Mouse (Mus musculus) forebrain, embryonic 16.5 days (tissue): ENCODE data around the gene Gsdme. TPM values are rescaled to one million over a fixed set of nuclear protein-coding genes. Genes with fewer than 3 reads are reported as not detected.

ENCODE experiments used
- ATAC-seq: fragments of 200-750 bp; cut with Nextera tagmentation; 2 replicates; pipeline ENCODE4 v1.8.0; 2017; ENCODE audit warnings: mild to moderate bottlenecking, moderate library complexity
- H3K27ac ChIP-seq: fragments of 300-500 bp; sonication (generic); 2 replicates; pipeline ENCODE4 v1.5.1; 2014; ENCODE audit warnings: low read length, control low read depth
- H3K27me3 ChIP-seq: fragments of 300-500 bp; sonication (generic); replicated peaks from 2 replicates; pipeline ENCODE4 v1.6.1; 2014; ENCODE audit warnings: low read length; ENCODE audit not compliant: control insufficient read depth, insufficient read depth
- H3K36me3 ChIP-seq: fragments of 300-500 bp; sonication (generic); 2 replicates; pipeline ENCODE4 v1.6.1; 2014; ENCODE audit not compliant: control insufficient read depth, insufficient read depth
- H3K4me1 ChIP-seq: fragments of 300-500 bp; sonication (generic); replicated peaks from 2 replicates; pipeline ENCODE4 v1.6.1; 2014; ENCODE audit warnings: low read length; ENCODE audit not compliant: control insufficient read depth, insufficient read depth
- H3K4me2 ChIP-seq: fragments of 300-500 bp; sonication (generic); 2 replicates; pipeline ENCODE4 v1.6.1; 2014; ENCODE audit warnings: mild to moderate bottlenecking, low read length, control low read depth
- H3K4me3 ChIP-seq: fragments of 300-500 bp; sonication (generic); replicated peaks from 2 replicates; pipeline ENCODE4 v1.5.1; 2014; ENCODE audit warnings: mild to moderate bottlenecking, low read length, control low read depth
- H3K9ac ChIP-seq: fragments of 300-500 bp; sonication (generic); replicated peaks from 2 replicates; pipeline ENCODE4 v1.6.1; 2014; ENCODE audit warnings: low read depth, low read length, control low read depth
- H3K9me3 ChIP-seq: fragments of 300-500 bp; sonication (generic); 2 replicates; pipeline ENCODE4 v1.6.1; 2016; ENCODE audit warnings: low read length; ENCODE audit not compliant: control insufficient read depth
- WGBS: fragments of 180-500 bp; shearing (Covaris S2); extraction: QIAGEN DNeasy Blood & Tissue Kit; methylation state at CpG from one replicate; pipeline ENCODE4 v1.1.7; 2014; 5-methylcytosine and 5-hydroxymethylcytosine counted together
- polyA plus RNA-seq: library from polyadenylated mRNA; unstranded; fragments of >200 nt; fragmentation: Nextera tagmentation; extraction: Ambion mirVana; gene quantifications from 2 replicates; pipeline ENCODE4 v1.2.1, GENCODE M21; 2015

Gene Gsdme
- polyA plus RNA-seq, 1 experiment from 2014 or later: 102 TPM

- H3K27ac ChIP-seq: no peak overlapping the region
- WGBS: 74% methylated on average over 4 of the region's 4 CpGs
- no peak overlapping the region for H3K4me3 ChIP-seq
- no peak overlapping the region for H3K9ac ChIP-seq
- no peaks in the 10 kb centered on the region for H3K27me3 ChIP-seq
- no peak for ATAC-seq
- H3K36me3 ChIP-seq: peaks cover 4% of the 10 kb centered on the region
- no peaks in the 10 kb centered on the region for H3K9me3 ChIP-seq
- no peak overlapping the region for H3K4me2 ChIP-seq
- no peaks in the 10 kb centered on the region for H3K4me1 ChIP-seq
These were observed 83.5 kb downstream of the Gsdme start for GRCm38 (mm10) chr6:50180189-50180588.

GRCm38 (mm10) chr6:50175736-50176135 is 87.9 kb downstream of the Gsdme start:
- no peak overlapping the region for H3K27ac ChIP-seq
- peaks cover 3% of the 10 kb centered on the region; the same call in 1 of the 2 replicates for H3K9me3 ChIP-seq
- H3K27me3 ChIP-seq: no peaks in the 10 kb centered on the region
- 88% methylated on average over 1 of the region's 1 CpGs for WGBS
- no peak for ATAC-seq
- no peaks in the 10 kb centered on the region for H3K4me1 ChIP-seq
- no peak overlapping the region for H3K4me3 ChIP-seq
- peaks cover 5% of the 10 kb centered on the region for H3K36me3 ChIP-seq
- H3K9ac ChIP-seq: no peak overlapping the region
- H3K4me2 ChIP-seq: no peak overlapping the region

GRCm38 (mm10) chr6:50169771-50170170 is 93.9 kb downstream of the Gsdme start:
- no peak for ATAC-seq
- no peaks in the 10 kb centered on the region for H3K27me3 ChIP-seq

GRCm38 (mm10) chr6:50168821-50169220 is 94.8 kb downstream of the Gsdme start:
- Histone ChIP-seq H3K36me3 (peaks cover 5% of the 10 kb centered on the region), H3K4me2 (no peak overlapping the region), H3K27ac (no peak overlapping the region), H3K9me3 (peaks cover 3% of the 10 kb centered on the region; the same call in 1 of the 2 replicates), H3K27me3 (no peaks in the 10 kb centered on the region), H3K4me3 (no peak overlapping the region), H3K4me1 (no peaks in the 10 kb centered on the region), H3K9ac (no peak overlapping the region)
- ATAC-seq: no peak
- WGBS: 80% methylated on average over 4 of the region's 4 CpGs

More at GRCm38 (mm10) chr6:50169771-50170170, 93.9 kb downstream of the Gsdme start:
- H3K4me2 ChIP-seq: no peak overlapping the region
- H3K27ac ChIP-seq: no peak overlapping the region
- no peak overlapping the region for H3K9ac ChIP-seq
- H3K36me3 ChIP-seq: peaks cover 5% of the 10 kb centered on the region
- no peaks in the 10 kb centered on the region for H3K4me1 ChIP-seq
- H3K4me3 ChIP-seq: no peak overlapping the region
- H3K9me3 ChIP-seq: peaks cover 3% of the 10 kb centered on the region; the same call in 1 of the 2 replicates

DNA sequence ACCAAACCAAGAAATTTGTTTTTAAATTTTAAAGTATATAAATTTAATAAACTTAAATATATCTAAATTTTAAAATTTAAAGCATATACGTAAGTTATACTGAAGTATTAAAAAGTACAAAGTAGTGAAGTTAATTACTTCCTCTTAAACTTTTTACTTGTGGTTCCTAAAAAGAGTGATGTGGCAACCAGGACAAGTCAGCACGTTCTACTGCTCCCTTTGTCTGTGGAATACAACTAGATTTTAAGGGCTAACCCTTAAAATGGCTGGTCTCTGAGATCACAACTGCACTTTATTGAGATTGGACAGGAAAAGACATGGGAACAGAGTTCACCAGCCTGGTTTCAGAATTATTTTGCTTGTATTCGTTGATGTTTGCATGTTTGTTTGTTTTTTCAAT is 100.6 kb downstream of the Gsdme start:
- 93% methylated on average over 3 of the region's 3 CpGs for WGBS
- H3K27me3 ChIP-seq: no peaks in the 10 kb centered on the region
- no peaks in the 10 kb centered on the region for H3K36me3 ChIP-seq
- H3K4me2 ChIP-seq: no peak overlapping the region
- ATAC-seq: no peak
- no peak overlapping the region for H3K9ac ChIP-seq
- no peaks in the 10 kb centered on the region for H3K9me3 ChIP-seq
- no peak overlapping the region for H3K4me3 ChIP-seq
- H3K4me1 ChIP-seq: no peaks in the 10 kb centered on the region
- H3K27ac ChIP-seq: no peak overlapping the region

DNA sequence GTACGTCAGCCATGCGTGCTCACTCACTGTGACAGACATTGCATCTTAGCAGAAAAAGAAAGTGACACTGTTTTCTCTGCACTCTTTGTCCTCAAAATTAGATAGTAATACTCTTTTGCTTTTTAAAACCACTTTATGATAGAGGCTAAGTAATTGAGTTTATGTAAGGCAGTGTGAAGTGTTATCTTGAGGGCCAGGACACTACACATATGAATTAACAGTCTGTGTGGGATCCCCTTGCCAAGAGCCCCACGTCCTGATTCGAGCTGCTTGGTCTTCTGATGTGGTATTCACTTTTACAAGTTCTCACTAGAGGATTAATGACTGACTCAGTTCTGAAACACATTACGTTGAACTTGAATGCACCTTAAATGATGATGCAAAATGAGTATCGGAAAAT is 103.8 kb downstream of the Gsdme start:
- 76% methylated on average over 6 of the region's 6 CpGs for WGBS
- Histone ChIP-seq H3K27me3 (no peaks in the 10 kb centered on the region), H3K36me3 (no peaks in the 10 kb centered on the region), H3K9ac (no peak overlapping the region), H3K4me1 (no peaks in the 10 kb centered on the region), H3K4me2 (no peak overlapping the region), H3K27ac (no peak overlapping the region), H3K9me3 (no peaks in the 10 kb centered on the region), H3K4me3 (no peak overlapping the region)
- ATAC-seq: no peak

DNA sequence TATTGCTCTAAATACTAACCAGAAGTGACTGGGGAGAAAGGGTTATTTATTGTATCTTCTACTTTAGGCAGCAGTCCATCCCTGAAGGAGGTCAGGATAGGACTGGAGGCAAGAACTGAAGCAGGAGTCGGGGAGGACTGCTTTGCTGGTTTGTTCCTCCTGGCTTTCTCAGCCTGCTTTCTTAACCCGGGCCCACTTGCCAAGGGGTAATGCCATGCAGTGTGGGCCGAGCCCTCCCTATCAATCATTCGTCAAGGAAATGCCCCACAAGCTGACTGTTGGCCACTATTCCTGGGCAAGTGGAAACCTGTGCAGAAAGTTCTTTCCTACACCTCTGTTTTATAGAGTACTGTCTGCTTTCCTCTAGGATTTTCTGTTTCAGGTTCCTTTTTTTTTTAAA is 114.3 kb downstream of the Gsdme start:
- Histone ChIP-seq H3K27me3 (no peaks in the 10 kb centered on the region), H3K9me3 (no peaks in the 10 kb centered on the region), H3K9ac (no peak overlapping the region), H3K4me2 (no peak overlapping the region), H3K27ac (no peak overlapping the region), H3K36me3 (peaks cover 4% of the 10 kb centered on the region; the same call in 1 of the 2 replicates), H3K4me3 (no peak overlapping the region), H3K4me1 (no peaks in the 10 kb centered on the region)
- 94% methylated on average over 4 of the region's 4 CpGs for WGBS
- no peak for ATAC-seq

DNA sequence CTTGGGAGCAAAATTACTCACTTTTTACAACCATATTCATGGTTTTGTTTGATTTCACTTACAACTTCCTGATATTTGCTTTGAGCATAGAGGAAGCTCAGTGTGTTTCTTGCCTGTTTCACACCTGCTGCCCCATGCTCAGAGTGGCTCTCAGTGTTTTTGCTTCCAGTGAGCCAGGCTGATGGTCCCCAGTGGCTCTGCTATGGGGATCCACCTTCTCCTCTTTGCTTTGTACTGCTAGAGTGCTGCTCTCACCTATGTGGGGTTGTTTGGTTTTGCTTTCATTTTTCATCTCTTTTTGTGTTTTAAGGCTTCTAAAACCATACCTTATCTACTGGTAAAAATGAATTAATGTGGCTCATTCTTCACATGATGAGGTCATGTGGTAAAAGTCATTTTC is 117.5 kb downstream of the Gsdme start:
- no peaks in the 10 kb centered on the region for H3K9me3 ChIP-seq
- no peak overlapping the region for H3K27ac ChIP-seq
- H3K4me1 ChIP-seq: no peaks in the 10 kb centered on the region
- no peaks in the 10 kb centered on the region for H3K27me3 ChIP-seq
- no peak overlapping the region for H3K4me2 ChIP-seq
- no peak overlapping the region for H3K9ac ChIP-seq
- no peak for ATAC-seq
- peaks cover 4% of the 10 kb centered on the region; the same call in 1 of the 2 replicates for H3K36me3 ChIP-seq
- no peak overlapping the region for H3K4me3 ChIP-seq

DNA sequence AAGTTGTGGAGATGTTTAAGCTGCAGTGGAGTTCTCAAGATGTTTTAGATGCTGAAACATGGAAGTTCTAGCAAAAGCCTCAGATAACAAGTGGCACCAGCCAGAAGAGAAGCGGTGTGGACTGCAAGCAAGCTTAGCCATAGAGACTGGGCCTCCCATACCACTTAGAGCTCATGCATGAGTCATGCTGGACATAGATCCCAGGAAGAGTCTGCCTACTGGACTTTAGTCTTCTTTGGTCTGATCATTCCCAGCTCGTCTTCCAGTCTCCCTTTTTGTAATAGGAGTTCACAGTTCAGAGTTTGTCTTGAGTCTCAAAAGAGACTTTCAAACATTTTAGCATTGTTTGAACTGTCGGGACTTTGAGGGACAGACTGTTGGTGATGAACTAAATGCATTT is 124.1 kb downstream of the Gsdme start:
- Histone ChIP-seq H3K9ac (no peak overlapping the region), H3K9me3 (no peaks in the 10 kb centered on the region)
- 89% methylated on average over 3 of the region's 3 CpGs for WGBS

More for the DNA sequence above, 124.1 kb downstream of the Gsdme start:
- Histone ChIP-seq H3K27me3 (no peaks in the 10 kb centered on the region), H3K27ac (no peak overlapping the region), H3K4me3 (no peak overlapping the region), H3K36me3 (no peaks in the 10 kb centered on the region), H3K4me2 (no peak overlapping the region), H3K4me1 (no peaks in the 10 kb centered on the region)
- ATAC-seq: no peak
